Mouse (Mus musculus) regulatory T cell (primary cell): Measurements from ENCODE around the gene Rab5c.

Source experiments
- in situ Hi-C: fragments of 300-600 bp; cut with MboI, MseI; formaldehyde crosslinking; loops from one replicate; pipeline ENCODE4 v1.15.1; 2025; ENCODE audit warnings: high pct_unique_total_duplicates

Rab5c gene

GRCm38 (mm10) chr11:100702081-100702851, 35.7 kb downstream of the Rab5c start:
- in situ Hi-C loops: no loop called here

- in situ Hi-C loops: no loop called here
These were observed 36.7 kb downstream of the Rab5c start for GRCm38 (mm10) chr11:100701301-100701700.

- in situ Hi-C loops: no loop called here
These were observed 37.3 kb downstream of the Rab5c start for GRCm38 (mm10) chr11:100700710-100701109.

GRCm38 (mm10) chr11:100697921-100698320, 40.1 kb downstream of the Rab5c start:
- in situ Hi-C loops: no loop called here

- in situ Hi-C loops: no loop called here
These were observed 43.1 kb downstream of the Rab5c start for GRCm38 (mm10) chr11:100694926-100695325.

GRCm38 (mm10) chr11:100693154-100693553, 44.9 kb downstream of the Rab5c start:
- in situ Hi-C loops: no loop called here

- in situ Hi-C loops: no loop called here
These were observed 45.8 kb downstream of the Rab5c start, which contains the start of gene Zfp385c for GRCm38 (mm10) chr11:100692164-100692616. TSS of gene Zfp385c (minus strand) at chr11:100692455.

GRCm38 (mm10) chr11:100690389-100690788, 47.6 kb downstream of the Rab5c start:
- in situ Hi-C loops: no loop called here

- in situ Hi-C loops: no loop called here
These were observed 49.6 kb downstream of the Rab5c start for GRCm38 (mm10) chr11:100688443-100688842.

- in situ Hi-C loops: no loop called here
These were observed 50.8 kb downstream of the Rab5c start for GRCm38 (mm10) chr11:100687265-100687664.

GRCm38 (mm10) chr11:100685371-100685770, 52.6 kb downstream of the Rab5c start:
- in situ Hi-C loops: no loop called here

- in situ Hi-C loops: no loop called here
These were observed 53.9 kb downstream of the Rab5c start for GRCm38 (mm10) chr11:100684084-100684483.

GRCm38 (mm10) chr11:100682526-100682925, 55.5 kb downstream of the Rab5c start:
- in situ Hi-C loops: no loop called here

- in situ Hi-C loops: no loop called here
These were observed 56.2 kb downstream of the Rab5c start for GRCm38 (mm10) chr11:100681826-100682225.

GRCm38 (mm10) chr11:100677810-100678209, 60.2 kb downstream of the Rab5c start:
- in situ Hi-C loops: no loop called here

- in situ Hi-C loops: no loop called here
These were observed 64.8 kb downstream of the Rab5c start for GRCm38 (mm10) chr11:100673169-100673568.

- in situ Hi-C loops: no loop called here
These were observed 66.1 kb downstream of the Rab5c start for GRCm38 (mm10) chr11:100671956-100672355.

- in situ Hi-C loops: no loop called here
These were observed 67.0 kb downstream of the Rab5c start for GRCm38 (mm10) chr11:100671049-100671448.
